Mouse (Mus musculus): ENCODE data around the gene Efnb3. TPM values are rescaled to one million over a fixed set of nuclear protein-coding genes. Genes with fewer than 3 reads are reported as not detected.
"Not testable (repeated sequence)": the region's sequence is repeated elsewhere in the genome, so short reads cannot be mapped to it uniquely, and the experiment has no call there.

Efnb3 gene
- polyA plus RNA-seq, 1 experiment, result 1.2 TPM

- H3K27ac ChIP-seq (ENCODE audit: insufficient read depth, low read length), result no peak overlapping the region
- peaks cover 5% of the 10 kb centered on the region for H3K4me1 ChIP-seq (ENCODE audit: control insufficient read depth, insufficient read depth, insufficient read length)
- H3K4me3 ChIP-seq (ENCODE audit: extremely low read depth, insufficient read depth, insufficient read length), result peak overlapping the region; percentile 43; the same call in 1 of the 2 replicates
- DNase-seq (ENCODE audit: low read depth in 1 of 2, low spot score in 2 of 2), result peak in 1 of 2 experiments; percentile 54
- WGBS, result under 1% methylated on average over 44 of the region's 44 CpGs
- no peaks in the 10 kb centered on the region for H3K36me3 ChIP-seq (ENCODE audit: control insufficient read depth, insufficient read depth, low read length)
- no peak for TF ChIP-seq POLR2A (IDR thresholded peaks at IDR 0.05; ENCODE audit: low read depth, low read length)
- peak; percentile 43 for TF ChIP-seq CTCF (IDR thresholded peaks at IDR 0.05; ENCODE audit: extremely low read depth, insufficient read depth, insufficient read length, insufficient replicate concordance)
- peaks cover 5% of the 10 kb centered on the region; the same call in 1 of the 2 replicates for H3K27me3 ChIP-seq (ENCODE audit: control insufficient read depth, insufficient read depth, low read length)
Measured at GRCm38 (mm10) chr11:69546423-69547053, 13.5 kb downstream of the Efnb3 start.

DNA sequence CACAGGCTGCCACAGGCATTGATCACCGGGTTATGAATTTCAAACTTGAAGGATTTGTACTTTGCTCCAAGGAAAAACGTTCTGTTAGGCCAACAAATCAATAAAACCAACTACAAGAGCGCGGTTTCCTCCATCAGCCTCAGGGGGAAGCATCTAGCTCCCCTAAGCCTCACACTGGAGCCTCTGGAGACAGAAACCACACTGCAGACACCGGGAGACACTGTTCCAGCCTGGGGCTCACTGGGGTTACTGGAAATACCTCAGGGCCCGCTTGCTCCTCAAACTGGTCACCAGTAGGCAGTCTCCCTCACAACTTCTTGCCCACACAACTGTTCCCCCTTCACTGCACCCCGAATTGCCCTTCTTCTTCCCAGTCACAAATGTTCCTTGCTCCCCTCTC, 14.0 kb downstream of the Efnb3 start:
- Histone ChIP-seq H3K4me3 (ENCODE audit: extremely low read depth, insufficient read depth, insufficient read length) (no peak overlapping the region), H3K27ac (ENCODE audit: insufficient read depth, low read length) (no peak overlapping the region), H3K36me3 (ENCODE audit: control insufficient read depth, insufficient read depth, low read length) (no peaks in the 10 kb centered on the region), H3K4me1 (ENCODE audit: control insufficient read depth, insufficient read depth, insufficient read length) (peaks cover 5% of the 10 kb centered on the region), H3K27me3 (ENCODE audit: control insufficient read depth, insufficient read depth, low read length) (peaks cover 5% of the 10 kb centered on the region; the same call in 1 of the 2 replicates)
- TF ChIP-seq POLR2A (IDR thresholded peaks at IDR 0.05; ENCODE audit: low read depth, low read length), result no peak
- no peak for TF ChIP-seq CTCF (IDR thresholded peaks at IDR 0.05; ENCODE audit: extremely low read depth, insufficient read depth, insufficient read length, insufficient replicate concordance)
- no peak for DNase-seq (ENCODE audit: low read depth in 1 of 2, low spot score in 2 of 2)
- WGBS, result 19% methylated on average over 7 of the region's 7 CpGs

- WGBS, result 91% methylated on average over 3 of the region's 3 CpGs
- TF ChIP-seq POLR2A (IDR thresholded peaks at IDR 0.05; ENCODE audit: low read depth, low read length), result no peak
- no peak for TF ChIP-seq CTCF (IDR thresholded peaks at IDR 0.05; ENCODE audit: extremely low read depth, insufficient read depth, insufficient read length, insufficient replicate concordance)
- Histone ChIP-seq H3K27ac (ENCODE audit: insufficient read depth, low read length) (no peak overlapping the region), H3K36me3 (ENCODE audit: control insufficient read depth, insufficient read depth, low read length) (no peaks in the 10 kb centered on the region), H3K27me3 (ENCODE audit: control insufficient read depth, insufficient read depth, low read length) (peaks cover 5% of the 10 kb centered on the region; the same call in 1 of the 2 replicates), H3K4me1 (ENCODE audit: control insufficient read depth, insufficient read depth, insufficient read length) (peaks cover 5% of the 10 kb centered on the region), H3K4me3 (ENCODE audit: extremely low read depth, insufficient read depth, insufficient read length) (no peak overlapping the region)
- DNase-seq (ENCODE audit: low read depth in 1 of 2, low spot score in 2 of 2), result no peak
Measured at GRCm38 (mm10) chr11:69543598-69543997, 16.4 kb downstream of the Efnb3 start.

DNA sequence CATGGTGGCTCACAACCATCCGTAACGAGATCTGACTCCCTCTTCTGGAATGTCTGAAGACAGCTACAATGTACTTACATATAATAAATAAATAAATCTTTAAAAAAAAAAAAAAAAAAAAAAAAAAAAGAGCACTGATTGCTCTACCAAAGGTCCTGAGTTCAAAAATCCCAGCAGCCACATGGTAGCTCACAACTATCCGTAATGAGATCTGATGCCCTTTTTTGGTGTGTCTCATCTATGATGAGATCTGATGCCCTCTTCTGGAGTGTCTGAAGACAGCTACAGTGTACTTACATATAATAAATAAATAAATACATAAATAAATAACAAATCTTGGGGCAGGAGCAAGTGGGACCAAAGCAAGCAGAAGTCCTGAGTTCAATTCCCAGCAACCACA, 18.3 kb downstream of the Efnb3 start:
- not testable (repeated sequence) for DNase-seq (ENCODE audit: low read depth in 1 of 2, low spot score in 2 of 2); H3K27ac ChIP-seq (ENCODE audit: insufficient read depth, low read length); H3K27me3 ChIP-seq (ENCODE audit: control insufficient read depth, insufficient read depth, low read length); H3K4me1 ChIP-seq (ENCODE audit: control insufficient read depth, insufficient read depth, insufficient read length); H3K4me3 ChIP-seq (ENCODE audit: extremely low read depth, insufficient read depth, insufficient read length); H3K36me3 ChIP-seq (ENCODE audit: control insufficient read depth, insufficient read depth, low read length)
- WGBS, result 68% methylated on average over 3 of the region's 3 CpGs

GRCm38 (mm10) chr11:69540700-69541099, 19.3 kb downstream of the Efnb3 start:
- H3K27me3 ChIP-seq (ENCODE audit: control insufficient read depth, insufficient read depth, low read length), result no peaks in the 10 kb centered on the region
- H3K27ac ChIP-seq (ENCODE audit: insufficient read depth, low read length), result no peak overlapping the region
- TF ChIP-seq CTCF (IDR thresholded peaks at IDR 0.05; ENCODE audit: extremely low read depth, insufficient read depth, insufficient read length, insufficient replicate concordance), result no peak
- no peak for TF ChIP-seq POLR2A (IDR thresholded peaks at IDR 0.05; ENCODE audit: low read depth, low read length)
- H3K4me3 ChIP-seq (ENCODE audit: extremely low read depth, insufficient read depth, insufficient read length), result no peak overlapping the region
- H3K4me1 ChIP-seq (ENCODE audit: control insufficient read depth, insufficient read depth, insufficient read length), result no peaks in the 10 kb centered on the region
- H3K36me3 ChIP-seq (ENCODE audit: control insufficient read depth, insufficient read depth, low read length), result no peaks in the 10 kb centered on the region
- WGBS, result 90% methylated on average over 2 of the region's 2 CpGs
- DNase-seq (ENCODE audit: low read depth in 1 of 2, low spot score in 2 of 2), result no peak

DNA sequence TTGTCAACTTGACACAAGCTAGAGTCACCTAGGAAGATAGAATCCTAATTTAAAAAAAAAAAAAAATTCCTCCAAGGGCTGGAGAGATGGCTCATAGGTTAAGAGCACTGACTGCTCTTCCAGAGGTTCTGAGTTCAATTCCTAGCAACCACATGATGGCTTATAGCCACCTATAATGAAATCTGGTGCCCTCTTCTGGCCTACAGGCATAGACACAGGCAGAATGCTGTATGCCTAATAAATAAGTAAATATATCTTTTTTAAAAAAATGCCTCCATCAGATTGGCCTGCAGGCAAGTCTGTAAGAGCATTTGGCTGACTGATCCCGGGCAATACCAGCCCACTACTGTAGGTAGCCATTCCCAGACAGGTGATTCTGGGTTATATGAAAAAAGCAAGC, 25.0 kb downstream of the Efnb3 start:
- Histone ChIP-seq H3K36me3 (ENCODE audit: control insufficient read depth, insufficient read depth, low read length) (no peaks in the 10 kb centered on the region), H3K27ac (ENCODE audit: insufficient read depth, low read length) (no peak overlapping the region), H3K4me1 (ENCODE audit: control insufficient read depth, insufficient read depth, insufficient read length) (no peaks in the 10 kb centered on the region), H3K4me3 (ENCODE audit: extremely low read depth, insufficient read depth, insufficient read length) (no peak overlapping the region), H3K27me3 (ENCODE audit: control insufficient read depth, insufficient read depth, low read length) (no peaks in the 10 kb centered on the region)
- DNase-seq (ENCODE audit: low read depth in 1 of 2, low spot score in 2 of 2), result no peak
- TF ChIP-seq CTCF (IDR thresholded peaks at IDR 0.05; ENCODE audit: extremely low read depth, insufficient read depth, insufficient read length, insufficient replicate concordance) (no peak), POLR2A (IDR thresholded peaks at IDR 0.05; ENCODE audit: low read depth, low read length) (no peak)
- WGBS, result 83% methylated on average over 1 of the region's 1 CpGs

GRCm38 (mm10) chr11:69532480-69533150, 27.4 kb downstream of the Efnb3 start:
- H3K36me3 ChIP-seq (ENCODE audit: control insufficient read depth, insufficient read depth, low read length), result no peaks in the 10 kb centered on the region
- no peak overlapping the region for H3K27ac ChIP-seq (ENCODE audit: insufficient read depth, low read length)
- DNase-seq (ENCODE audit: low read depth in 1 of 2, low spot score in 2 of 2), result no peak
- H3K4me3 ChIP-seq (ENCODE audit: extremely low read depth, insufficient read depth, insufficient read length), result no peak overlapping the region
- H3K4me1 ChIP-seq (ENCODE audit: control insufficient read depth, insufficient read depth, insufficient read length), result no peaks in the 10 kb centered on the region
- H3K27me3 ChIP-seq (ENCODE audit: control insufficient read depth, insufficient read depth, low read length), result no peaks in the 10 kb centered on the region
- no peak for TF ChIP-seq POLR2A (IDR thresholded peaks at IDR 0.05; ENCODE audit: low read depth, low read length)
- TF ChIP-seq CTCF (IDR thresholded peaks at IDR 0.05; ENCODE audit: extremely low read depth, insufficient read depth, insufficient read length, insufficient replicate concordance), result no peak
- WGBS, result 80% methylated on average over 7 of the region's 7 CpGs

- H3K36me3 ChIP-seq (ENCODE audit: control insufficient read depth, insufficient read depth, low read length); H3K4me3 ChIP-seq (ENCODE audit: extremely low read depth, insufficient read depth, insufficient read length); DNase-seq (ENCODE audit: low read depth in 1 of 2, low spot score in 2 of 2); H3K27ac ChIP-seq (ENCODE audit: insufficient read depth, low read length); H3K27me3 ChIP-seq (ENCODE audit: control insufficient read depth, insufficient read depth, low read length); H3K4me1 ChIP-seq (ENCODE audit: control insufficient read depth, insufficient read depth, insufficient read length): not testable (repeated sequence)
- 89% methylated on average over 6 of the region's 6 CpGs for WGBS
Measured at GRCm38 (mm10) chr11:69530755-69531154, 29.2 kb downstream of the Efnb3 start.

GRCm38 (mm10) chr11:69530281-69530680, 29.7 kb downstream of the Efnb3 start:
- not testable (repeated sequence) for H3K27me3 ChIP-seq (ENCODE audit: control insufficient read depth, insufficient read depth, low read length); H3K4me3 ChIP-seq (ENCODE audit: extremely low read depth, insufficient read depth, insufficient read length); H3K4me1 ChIP-seq (ENCODE audit: control insufficient read depth, insufficient read depth, insufficient read length); H3K36me3 ChIP-seq (ENCODE audit: control insufficient read depth, insufficient read depth, low read length); DNase-seq (ENCODE audit: low read depth in 1 of 2, low spot score in 2 of 2); H3K27ac ChIP-seq (ENCODE audit: insufficient read depth, low read length)
- WGBS, result 94% methylated on average over 3 of the region's 3 CpGs
